Mouse (Mus musculus) testis, adult 2 months (tissue): ENCODE measurements at regions not wholly inside any gene's neighbourhood (a gene's known extent, or its start where the extent isn't known, plus 50 kb on each side); places are given as distances from the start of the nearest gene placed in this dataset.

Source experiments
- H3K27ac ChIP-seq: fragments of 200-500 bp; 2 replicates; pipeline ENCODE4 v1.5.1; 2012; ENCODE audit warnings: low read depth, low read length; ENCODE audit not compliant: control insufficient read depth, insufficient read depth
- H3K27me3 ChIP-seq: fragments of 200-500 bp; 2 replicates; pipeline ENCODE4 v1.6.1; 2012; ENCODE audit warnings: mild to moderate bottlenecking, low read length, moderate library complexity; ENCODE audit not compliant: control insufficient read depth, insufficient read depth
- H3K36me3 ChIP-seq: fragments of 200-500 bp; 2 replicates; pipeline ENCODE4 v1.6.1; 2012; ENCODE audit warnings: mild to moderate bottlenecking, low read length; ENCODE audit not compliant: control insufficient read depth, insufficient read depth
- H3K4me1 ChIP-seq: fragments of 200-500 bp; 2 replicates; pipeline ENCODE4 v1.6.1; 2012; ENCODE audit warnings: low read length; ENCODE audit not compliant: control insufficient read depth, insufficient read depth
- H3K4me3 ChIP-seq: fragments of 200-500 bp; 2 replicates; pipeline ENCODE4 v1.5.1; 2012; ENCODE audit warnings: low read depth, mild to moderate bottlenecking, low read length, moderate library complexity, mixed read lengths; ENCODE audit not compliant: control insufficient read depth
- CTCF ChIP-seq: fragments of 200-500 bp; IDR thresholded peaks from 2 replicates; pipeline ENCODE4 v1.5.1; 2012; ENCODE audit warnings: low read depth, mild to moderate bottlenecking, inconsistent platforms, low read length, moderate library complexity; ENCODE audit not compliant: control insufficient read depth, insufficient read depth, insufficient replicate concordance
- POLR2A ChIP-seq: fragments of 200-500 bp; IDR thresholded peaks from 2 replicates; pipeline ENCODE4 v1.6.1; 2012; ENCODE audit warnings: low read depth, mild to moderate bottlenecking, inconsistent platforms, low read length, moderate library complexity; ENCODE audit not compliant: control insufficient read depth

GRCm38 (mm10) chr19:59846807-59847206 is 96.6 kb downstream of the Rab11fip2 start:
- Histone ChIP-seq H3K4me3 (no peak overlapping the region), H3K27ac (no peak overlapping the region), H3K36me3 (no peaks in the 10 kb centered on the region), H3K4me1 (no peaks in the 10 kb centered on the region), H3K27me3 (no peaks in the 10 kb centered on the region)
- no peak for TF ChIP-seq CTCF
- TF ChIP-seq POLR2A = no peak

- H3K4me1 ChIP-seq = no peaks in the 10 kb centered on the region
- no peak overlapping the region for H3K27ac ChIP-seq
- no peaks in the 10 kb centered on the region for H3K36me3 ChIP-seq
- H3K27me3 ChIP-seq = no peaks in the 10 kb centered on the region
- no peak overlapping the region for H3K4me3 ChIP-seq
- TF ChIP-seq POLR2A (no peak), CTCF (no peak)
These were observed 92.8 kb downstream of the Rab11fip2 start for GRCm38 (mm10) chr19:59850696-59851095.

GRCm38 (mm10) chr19:59852011-59852738 is 91.3 kb downstream of the Rab11fip2 start:
- Histone ChIP-seq H3K36me3 (no peaks in the 10 kb centered on the region), H3K4me1 (no peaks in the 10 kb centered on the region), H3K27me3 (no peaks in the 10 kb centered on the region), H3K27ac (no peak overlapping the region), H3K4me3 (no peak overlapping the region)
- TF ChIP-seq CTCF (no peak), POLR2A (no peak)
